Mouse (Mus musculus): Measurements from ENCODE around the gene Znfx1. TPM values are rescaled to one million over a fixed set of nuclear protein-coding genes. Genes with fewer than 3 reads are reported as not detected.

Gene Znfx1
- polyA plus RNA-seq, 1 experiment from 2014 or later = 7.9 TPM

DNA sequence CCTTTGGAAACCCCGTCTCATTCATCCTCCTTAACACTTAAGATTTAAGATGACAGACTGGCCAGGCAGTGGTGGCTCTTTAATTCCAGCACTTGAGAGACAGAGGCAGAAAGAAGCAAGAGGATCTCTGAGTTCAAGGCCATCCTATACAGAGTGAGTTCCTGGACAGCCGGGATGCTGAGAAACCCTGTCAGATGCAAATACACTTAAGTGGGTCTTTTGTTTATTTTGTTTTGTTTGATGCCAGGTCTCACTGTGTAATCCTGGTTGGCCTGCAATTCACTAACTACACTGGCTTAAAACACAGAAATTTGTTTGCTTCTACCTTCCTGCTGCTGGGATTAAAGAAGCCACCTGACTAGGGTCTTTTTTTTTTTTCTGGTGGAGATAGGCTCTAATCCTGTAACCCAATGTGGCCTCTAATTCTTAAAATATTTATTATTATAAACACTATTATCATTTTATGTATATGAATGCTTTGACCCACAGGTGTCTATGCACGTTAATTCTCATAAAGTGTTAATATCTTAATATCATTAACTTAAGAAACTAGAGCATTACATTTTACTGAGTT lies 3.9 kb downstream of the Znfx1 start:
- no peak overlapping the region for H3K4me2 ChIP-seq
- peaks cover 49% of the 10 kb centered on the region for H3K36me3 ChIP-seq
- H3K9me3 ChIP-seq = no peaks in the 10 kb centered on the region
- H3K4me3 ChIP-seq = no peak overlapping the region
- ATAC-seq (ENCODE audit: low read depth) = no peak
- WGBS = 48% methylated on average over 3 of the region's 3 CpGs
- H3K27me3 ChIP-seq = no peaks in the 10 kb centered on the region
- H3K9ac ChIP-seq = no peak overlapping the region
- no peak overlapping the region for H3K27ac ChIP-seq (replicated peaks)
- peaks cover 41% of the 10 kb centered on the region for H3K4me1 ChIP-seq (replicated peaks)

DNA sequence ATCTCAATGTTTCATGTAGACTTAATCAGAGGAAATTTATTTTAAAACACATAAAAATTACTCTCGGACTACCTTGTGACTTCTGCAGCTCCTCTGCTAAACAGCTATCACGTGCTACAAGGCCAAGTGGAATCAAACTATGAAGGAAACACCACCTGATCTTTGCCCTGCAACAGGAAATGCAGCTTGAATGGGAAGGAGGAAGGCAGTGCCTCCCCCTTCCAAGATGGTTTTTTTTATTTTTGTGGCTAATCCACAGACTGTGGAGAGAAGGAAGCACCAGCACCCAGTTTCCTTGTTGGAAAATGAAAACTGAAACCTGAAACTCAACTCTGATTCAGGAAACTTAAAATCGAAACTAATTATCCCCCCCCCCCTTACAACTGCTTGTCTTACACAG lies 4.6 kb downstream of the Znfx1 start:
- no peak for ATAC-seq (ENCODE audit: low read depth)
- Histone ChIP-seq H3K36me3 (peaks cover 52% of the 10 kb centered on the region), H3K9ac (no peak overlapping the region), H3K9me3 (no peaks in the 10 kb centered on the region), H3K4me3 (no peak overlapping the region), H3K27ac (replicated peaks) (no peak overlapping the region), H3K4me2 (no peak overlapping the region), H3K4me1 (replicated peaks) (peaks cover 48% of the 10 kb centered on the region), H3K27me3 (no peaks in the 10 kb centered on the region)
- WGBS = 65% methylated on average over 3 of the region's 3 CpGs

DNA sequence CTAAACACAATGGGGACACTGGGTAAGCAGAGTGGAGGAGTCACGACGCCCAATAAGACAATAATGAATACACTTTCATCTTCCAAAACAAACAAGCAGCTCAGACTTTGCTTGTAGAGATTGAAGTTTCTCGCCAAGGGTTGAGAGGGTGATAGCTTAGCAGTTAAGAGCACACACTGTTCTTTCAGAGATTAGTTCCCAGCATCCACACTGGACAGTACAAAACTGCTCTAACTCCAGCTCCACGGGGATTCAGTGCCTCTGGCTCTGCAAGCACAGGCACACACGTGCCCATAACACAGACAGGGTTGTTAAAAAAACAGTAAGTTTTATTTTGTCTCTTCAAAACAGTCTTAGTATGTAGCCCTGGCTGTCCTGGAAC lies 5.9 kb downstream of the Znfx1 start:
- Histone ChIP-seq H3K4me2 (no peak overlapping the region), H3K27me3 (no peaks in the 10 kb centered on the region), H3K9ac (no peak overlapping the region), H3K9me3 (no peaks in the 10 kb centered on the region), H3K4me3 (no peak overlapping the region), H3K27ac (replicated peaks) (no peak overlapping the region), H3K36me3 (peaks cover 59% of the 10 kb centered on the region), H3K4me1 (replicated peaks) (peaks cover 50% of the 10 kb centered on the region)
- 87% methylated on average over 5 of the region's 5 CpGs for WGBS
- ATAC-seq (ENCODE audit: low read depth) = no peak

DNA sequence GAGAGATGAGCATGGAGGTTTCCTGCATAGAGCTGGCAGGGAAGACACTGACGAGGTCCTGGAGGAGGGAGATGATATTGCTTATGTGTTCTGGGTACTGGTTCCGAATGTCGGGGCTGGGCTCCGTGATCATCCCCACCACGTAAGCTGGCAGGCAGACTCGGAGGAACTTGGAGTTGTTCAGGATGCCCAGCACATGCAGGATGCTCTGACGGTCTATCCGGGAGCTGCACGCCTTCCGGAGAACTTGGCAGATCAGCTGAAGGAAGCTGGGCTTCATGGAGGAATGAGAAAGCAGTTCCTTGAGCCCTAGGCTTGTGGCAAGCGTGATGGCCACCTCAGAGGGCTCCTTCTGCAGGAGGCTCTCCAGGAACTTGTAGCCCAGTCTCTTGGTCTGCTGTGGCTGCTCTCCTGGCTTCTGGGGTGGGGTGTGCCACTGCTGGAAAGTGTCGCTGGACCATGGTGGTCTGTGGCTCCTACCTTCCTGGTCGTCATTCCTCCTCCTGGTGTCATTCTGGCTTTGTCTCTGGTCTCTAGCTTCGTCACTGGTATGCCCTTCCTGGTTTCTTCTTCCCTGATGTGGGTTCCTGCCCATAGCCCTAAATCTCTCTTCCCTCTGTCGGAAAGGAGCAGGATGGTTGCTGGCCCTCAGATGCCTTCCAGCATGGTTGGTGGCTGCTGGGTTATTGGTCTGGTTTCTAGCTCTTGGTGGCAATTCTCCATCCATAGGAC lies 6.4 kb downstream of the Znfx1 start:
- H3K9ac ChIP-seq = no peak overlapping the region
- no peak overlapping the region for H3K4me3 ChIP-seq
- H3K4me1 ChIP-seq (replicated peaks) = peaks cover 45% of the 10 kb centered on the region
- no peak for ATAC-seq (ENCODE audit: low read depth)
- H3K4me2 ChIP-seq = no peak overlapping the region
- H3K36me3 ChIP-seq = peaks cover 65% of the 10 kb centered on the region
- no peaks in the 10 kb centered on the region for H3K9me3 ChIP-seq
- 96% methylated on average over 15 of the region's 15 CpGs for WGBS
- H3K27ac ChIP-seq (replicated peaks) = no peak overlapping the region
- H3K27me3 ChIP-seq = no peaks in the 10 kb centered on the region

DNA sequence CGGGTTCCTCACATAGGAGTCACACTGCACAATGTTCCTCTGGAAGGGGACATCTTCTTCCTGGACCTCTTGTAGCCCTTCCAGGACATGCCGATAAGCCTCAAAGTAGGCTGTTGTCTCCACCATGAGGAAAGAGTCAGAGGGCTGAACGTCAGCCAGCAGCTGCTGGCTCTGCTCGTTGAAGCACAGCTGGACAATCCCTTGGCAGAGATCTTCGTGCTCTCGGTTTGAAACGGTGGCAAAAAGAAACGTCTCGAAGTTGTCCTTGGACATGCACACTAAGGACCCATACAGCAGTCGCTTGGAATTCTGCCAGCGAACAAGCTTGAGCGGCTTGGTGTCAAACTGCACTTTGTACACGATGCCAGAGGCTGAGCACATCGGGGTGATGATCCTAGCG lies 7.4 kb downstream of the Znfx1 start:
- Histone ChIP-seq H3K9me3 (no peaks in the 10 kb centered on the region), H3K27me3 (no peaks in the 10 kb centered on the region), H3K27ac (replicated peaks) (no peak overlapping the region), H3K4me1 (replicated peaks) (peaks cover 35% of the 10 kb centered on the region), H3K4me2 (no peak overlapping the region), H3K36me3 (peaks cover 72% of the 10 kb centered on the region), H3K4me3 (no peak overlapping the region), H3K9ac (no peak overlapping the region)
- WGBS = 89% methylated on average over 15 of the region's 15 CpGs
- no peak for ATAC-seq (ENCODE audit: low read depth)

DNA sequence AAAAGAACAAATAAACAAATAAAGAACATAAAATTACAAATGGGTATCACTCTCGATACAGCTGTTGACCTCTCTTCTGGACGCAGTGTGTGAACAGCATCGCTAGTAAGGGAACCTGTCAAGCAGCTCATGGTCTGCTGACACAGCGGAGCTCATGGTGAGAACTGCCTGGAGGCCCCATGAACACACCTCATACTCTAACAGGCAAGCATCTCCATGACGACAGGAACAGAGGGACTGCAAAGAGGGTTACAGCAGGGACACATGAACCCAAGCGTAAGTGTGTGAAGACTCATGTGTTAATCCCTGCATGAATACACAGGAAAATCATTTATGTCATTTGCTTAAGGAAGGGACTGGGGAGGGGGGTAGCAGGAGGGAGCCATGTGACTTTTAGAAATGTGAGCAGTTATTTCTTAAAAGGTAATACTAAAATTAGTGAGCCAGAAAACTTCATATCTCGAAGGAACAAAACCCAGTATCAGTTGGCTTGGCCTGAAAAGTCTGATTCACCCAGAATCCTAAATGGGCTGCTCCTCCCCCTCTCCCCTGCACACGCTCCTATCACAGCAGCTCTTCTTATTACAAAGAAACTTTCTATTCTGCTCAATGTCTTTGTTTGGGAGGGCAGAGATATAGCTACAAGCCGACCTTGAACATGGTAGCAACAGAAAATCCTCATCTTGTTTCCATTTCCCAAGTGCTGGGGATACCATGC lies 9.5 kb downstream of the Znfx1 start:
- Histone ChIP-seq H3K4me3 (no peak overlapping the region), H3K9ac (peak overlapping the region; percentile 32; the same call in 1 of the 2 replicates), H3K9me3 (no peaks in the 10 kb centered on the region), H3K36me3 (peaks cover 82% of the 10 kb centered on the region), H3K4me1 (replicated peaks) (peaks cover 23% of the 10 kb centered on the region), H3K27me3 (no peaks in the 10 kb centered on the region), H3K27ac (replicated peaks) (peak overlapping the region; percentile 34; the same call in 1 of the 2 replicates), H3K4me2 (no peak overlapping the region)
- peak; percentile 47 for ATAC-seq (ENCODE audit: low read depth)
- 61% methylated on average over 9 of the region's 9 CpGs for WGBS

DNA sequence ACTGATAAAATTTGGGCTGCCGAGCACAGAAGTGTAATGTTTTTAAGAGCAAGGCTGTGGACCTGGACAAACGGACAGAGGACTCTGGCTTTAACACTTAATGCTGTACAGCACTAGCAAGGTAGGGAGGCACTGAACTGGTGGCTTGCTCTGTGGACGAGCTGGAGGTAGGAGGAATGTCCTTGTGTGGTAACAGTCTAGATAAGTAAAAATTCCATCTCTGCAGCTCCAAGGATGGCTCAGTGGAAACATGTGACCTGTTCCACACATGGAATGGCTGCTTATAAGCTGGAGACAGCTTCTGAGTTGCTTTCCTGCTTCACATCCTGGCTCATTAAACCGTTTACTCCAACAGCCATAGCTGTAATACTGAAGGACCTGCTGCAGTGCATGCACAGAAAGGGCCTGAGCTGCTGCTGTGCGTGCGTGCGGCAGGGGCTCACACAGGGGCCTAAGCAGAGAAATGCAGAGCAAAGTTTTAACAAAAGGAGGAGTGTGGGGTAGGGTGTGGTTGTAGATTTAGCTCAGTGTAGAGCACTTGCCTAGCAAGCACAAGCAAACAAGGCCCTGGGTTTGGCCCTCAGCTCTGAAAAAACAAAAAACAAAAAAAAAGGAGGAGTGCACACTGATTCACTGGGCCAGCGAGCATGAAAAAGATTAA lies 14.0 kb downstream of the Znfx1 start:
- Histone ChIP-seq H3K27me3 (no peaks in the 10 kb centered on the region), H3K9me3 (no peaks in the 10 kb centered on the region), H3K27ac (replicated peaks) (no peak overlapping the region), H3K4me2 (no peak overlapping the region), H3K36me3 (peaks cover 83% of the 10 kb centered on the region), H3K4me3 (no peak overlapping the region), H3K4me1 (replicated peaks) (peaks cover 10% of the 10 kb centered on the region), H3K9ac (no peak overlapping the region)
- 89% methylated on average over 8 of the region's 8 CpGs for WGBS
- ATAC-seq (ENCODE audit: low read depth) = no peak

DNA sequence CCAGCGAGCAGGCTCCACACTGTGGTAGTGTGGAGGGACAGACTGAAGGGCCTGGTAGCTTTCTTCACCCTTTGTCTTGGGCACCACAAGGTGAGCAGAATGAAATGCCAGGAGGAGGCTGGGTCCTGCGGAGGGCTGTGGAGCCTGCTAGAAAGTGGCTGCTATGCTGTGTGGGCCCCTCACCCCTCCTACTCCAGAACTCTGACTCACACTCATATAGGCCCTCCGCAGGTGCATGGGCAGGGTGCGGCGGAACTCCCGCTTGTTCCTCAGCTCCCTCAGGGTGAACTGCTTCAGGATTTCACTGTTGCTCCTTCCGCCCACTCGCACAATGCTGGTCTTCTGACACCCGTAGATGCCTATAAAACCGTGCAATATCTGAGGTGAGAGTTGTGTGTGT lies 14.6 kb downstream of the Znfx1 start:
- Histone ChIP-seq H3K9ac (no peak overlapping the region), H3K27me3 (no peaks in the 10 kb centered on the region), H3K27ac (replicated peaks) (no peak overlapping the region), H3K4me1 (replicated peaks) (peaks cover 4% of the 10 kb centered on the region), H3K4me3 (no peak overlapping the region), H3K9me3 (no peaks in the 10 kb centered on the region), H3K36me3 (peaks cover 86% of the 10 kb centered on the region), H3K4me2 (no peak overlapping the region)
- no peak for ATAC-seq (ENCODE audit: low read depth)
- WGBS = 96% methylated on average over 10 of the region's 10 CpGs

DNA sequence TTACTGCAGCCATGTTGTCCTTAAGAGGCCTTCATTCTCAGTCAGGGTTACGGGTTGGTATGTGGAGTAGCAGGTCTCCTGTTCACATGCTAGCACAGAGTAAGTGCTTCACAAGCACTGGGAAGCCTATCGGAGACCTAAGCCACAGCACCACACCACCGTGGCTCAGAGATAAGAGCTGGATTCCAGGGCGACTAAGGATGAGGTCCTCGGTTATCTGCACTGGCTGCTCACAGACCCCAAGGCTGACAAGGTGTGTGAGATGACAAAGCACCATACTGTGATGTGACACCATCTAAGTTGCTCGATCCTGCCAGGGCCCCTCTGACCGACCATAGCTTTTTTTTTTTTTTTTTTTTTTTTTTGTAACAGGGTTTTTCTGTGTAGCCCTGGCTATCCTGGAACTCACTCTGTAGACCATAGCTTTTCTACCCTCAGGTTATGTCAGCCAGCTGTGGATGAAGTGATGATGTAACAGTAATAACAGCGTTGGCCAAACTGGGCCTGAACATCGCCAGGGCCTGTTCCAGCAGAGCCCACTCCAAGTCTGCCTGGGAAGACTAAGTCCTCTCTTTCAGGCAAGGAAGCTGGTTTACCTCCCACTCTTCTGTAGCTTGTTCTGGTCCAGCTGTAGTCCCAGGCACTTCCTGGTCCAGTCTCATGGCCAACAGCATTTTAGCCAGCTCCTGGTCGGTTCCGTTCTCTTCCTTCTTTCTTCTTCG lies 19.3 kb downstream of the Znfx1 start:
- no peak overlapping the region for H3K4me2 ChIP-seq
- H3K4me1 ChIP-seq (replicated peaks) = no peaks in the 10 kb centered on the region
- H3K4me3 ChIP-seq = no peak overlapping the region
- H3K9me3 ChIP-seq = no peaks in the 10 kb centered on the region
- H3K27me3 ChIP-seq = no peaks in the 10 kb centered on the region
- H3K36me3 ChIP-seq = peaks cover 96% of the 10 kb centered on the region
- no peak for ATAC-seq (ENCODE audit: low read depth)
- H3K27ac ChIP-seq (replicated peaks) = no peak overlapping the region
- WGBS = 92% methylated on average over 12 of the region's 12 CpGs
- H3K9ac ChIP-seq = no peak overlapping the region

DNA sequence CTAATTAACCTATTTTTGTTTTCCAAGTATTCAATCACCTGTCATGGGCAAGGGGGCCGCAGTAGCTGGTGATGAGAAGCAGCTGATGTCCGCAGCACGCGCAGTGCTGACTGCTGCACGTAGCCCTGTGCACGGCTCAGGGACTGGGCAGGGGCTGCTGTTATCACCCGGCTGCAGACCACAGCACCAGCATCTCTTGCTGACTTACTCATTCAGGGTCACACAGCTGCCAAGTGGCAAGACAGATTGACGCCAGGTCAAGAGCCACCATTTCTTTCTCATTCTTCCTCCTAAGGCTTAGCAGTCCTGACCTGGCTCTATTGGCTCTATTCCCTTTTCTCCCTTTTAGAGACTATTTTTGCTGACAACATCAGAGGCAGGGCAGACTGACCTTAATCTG lies 23.4 kb downstream of the Znfx1 start:
- peaks cover 99% of the 10 kb centered on the region for H3K36me3 ChIP-seq
- H3K27ac ChIP-seq (replicated peaks) = no peak overlapping the region
- no peak for ATAC-seq (ENCODE audit: low read depth)
- no peaks in the 10 kb centered on the region for H3K27me3 ChIP-seq
- H3K4me3 ChIP-seq = no peak overlapping the region
- no peaks in the 10 kb centered on the region for H3K4me1 ChIP-seq (replicated peaks)
- WGBS = 88% methylated on average over 8 of the region's 8 CpGs
- H3K9ac ChIP-seq = no peak overlapping the region
- H3K4me2 ChIP-seq = no peak overlapping the region
- no peaks in the 10 kb centered on the region for H3K9me3 ChIP-seq

DNA sequence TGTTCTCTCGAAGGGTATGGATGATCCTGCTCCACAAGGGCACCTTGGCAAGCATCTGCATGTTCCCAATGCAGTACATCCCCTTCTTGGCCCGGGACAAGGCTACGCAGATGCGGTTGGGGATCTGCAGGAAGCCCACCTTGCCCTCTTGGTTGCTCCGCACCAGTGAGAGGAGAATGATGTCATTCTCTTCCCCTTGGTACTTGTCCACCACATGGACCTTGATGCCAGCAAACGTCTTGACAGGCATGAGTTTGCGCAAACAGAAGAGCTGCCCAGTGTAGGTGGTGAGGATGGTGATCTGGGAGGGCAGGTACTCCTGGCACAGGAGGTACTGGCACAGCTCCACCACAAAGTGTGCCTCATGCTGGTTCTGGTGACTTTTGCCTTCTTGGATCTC lies 24.1 kb downstream of the Znfx1 start:
- Histone ChIP-seq H3K4me2 (no peak overlapping the region), H3K9me3 (no peaks in the 10 kb centered on the region), H3K36me3 (peaks cover 99% of the 10 kb centered on the region), H3K4me1 (replicated peaks) (no peaks in the 10 kb centered on the region), H3K27ac (replicated peaks) (no peak overlapping the region), H3K27me3 (no peaks in the 10 kb centered on the region), H3K9ac (no peak overlapping the region), H3K4me3 (no peak overlapping the region)
- WGBS = 95% methylated on average over 7 of the region's 7 CpGs
- ATAC-seq (ENCODE audit: low read depth) = no peak

DNA sequence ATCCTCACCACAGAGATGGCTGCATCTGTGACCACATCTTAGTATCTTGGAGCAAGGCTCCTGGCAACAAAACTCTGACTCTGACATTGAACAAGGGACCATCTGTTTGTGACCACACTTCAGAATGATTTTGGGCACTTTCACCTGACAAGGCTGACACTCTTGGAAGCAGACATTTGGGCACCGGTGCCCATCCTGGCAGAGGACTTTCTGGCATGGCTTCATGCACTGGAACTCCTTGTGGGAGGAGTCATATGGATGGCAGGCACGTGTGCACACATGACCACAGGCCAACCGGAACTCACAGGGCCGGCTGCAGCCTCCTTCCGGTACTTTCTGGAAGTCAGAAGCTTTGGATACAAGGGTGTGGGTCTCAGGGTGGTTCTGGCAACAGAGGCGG lies 24.5 kb downstream of the Znfx1 start:
- Histone ChIP-seq H3K4me3 (no peak overlapping the region), H3K36me3 (peaks cover 99% of the 10 kb centered on the region), H3K4me1 (replicated peaks) (no peaks in the 10 kb centered on the region), H3K27me3 (no peaks in the 10 kb centered on the region), H3K9ac (no peak overlapping the region), H3K9me3 (no peaks in the 10 kb centered on the region), H3K27ac (replicated peaks) (no peak overlapping the region), H3K4me2 (no peak overlapping the region)
- ATAC-seq (ENCODE audit: low read depth) = no peak
- WGBS = 95% methylated on average over 6 of the region's 6 CpGs

Data from neural tube, embryonic 13.5 days (tissue).